Mouse (Mus musculus): ENCODE measurements around the gene Naa50. TPM values are rescaled to one million over a fixed set of nuclear protein-coding genes. Genes with fewer than 3 reads are reported as not detected.

Naa50 gene
- total RNA-seq, 1 experiment, result 72.5 TPM

DNA sequence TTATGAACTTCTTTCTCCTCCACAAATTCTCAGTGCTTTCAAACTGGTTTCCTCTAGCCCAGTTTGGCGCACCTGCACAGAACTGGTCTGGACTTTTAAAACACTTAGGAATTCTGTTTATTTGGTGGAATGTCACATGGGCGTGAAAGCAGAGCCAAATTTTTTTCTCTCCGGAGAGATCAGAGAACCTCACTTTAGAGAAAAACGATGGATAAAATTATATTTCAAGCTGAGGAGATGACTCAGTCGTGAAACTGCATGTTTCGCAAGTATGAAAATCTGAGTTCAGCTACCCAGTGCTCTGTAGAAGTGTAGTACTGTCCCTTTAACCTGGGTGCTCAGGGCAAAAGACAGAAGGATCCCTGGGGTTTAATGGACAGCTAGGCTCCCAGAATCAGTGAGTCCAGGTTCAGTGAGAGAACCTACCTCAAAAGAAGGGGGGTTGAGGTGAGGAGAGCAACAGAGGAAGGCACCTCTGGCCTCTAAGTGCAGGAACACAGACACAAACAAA is 3.1 kb upstream of the Naa50 start:
- no peak overlapping the region for H3K27ac ChIP-seq (ENCODE audit: insufficient read depth, low read depth, low read length, poor library complexity, severe bottlenecking)
- no peaks in the 10 kb centered on the region for H3K9me3 ChIP-seq (ENCODE audit: control insufficient read depth, insufficient read depth, low read depth, low read length)
- in situ Hi-C loops (cut with MboI; ENCODE audit: low sequenced_read_pairs in 2 of 2, unreplicated experiment in 2 of 2), result no loop called here
- H3K4me3 ChIP-seq (ENCODE audit: insufficient read depth in 1 of 2, low read depth in 1 of 2, low read length in 2 of 2, poor library complexity in 1 of 2, severe bottlenecking in 1 of 2), result no peak overlapping the region
- TF ChIP-seq ZC3H11A (IDR thresholded peaks at IDR 0.05; ENCODE audit: borderline replicate concordance, low read depth, low read length) (no peak), CHD2 (IDR thresholded peaks at IDR 0.05; ENCODE audit: low read depth, low read length) (no peak), MAFK (IDR thresholded peaks at IDR 0.05; ENCODE audit: insufficient read depth, low read depth, low read length) (no peak), ZNF384 (IDR thresholded peaks at IDR 0.05; ENCODE audit: low read depth, low read length) (no peak)
- peaks cover 0 to 4% of the 10 kb centered on the region in 2 experiments; a peak in 1 of 4 replicates for H3K4me1 ChIP-seq (ENCODE audit: control insufficient read depth in 2 of 2, insufficient read depth in 2 of 2, low read length in 2 of 2, poor library complexity in 1 of 2)
- no peaks in the 10 kb centered on the region for H3K36me3 ChIP-seq (ENCODE audit: control insufficient read depth, insufficient read depth, low read length, poor library complexity, severe bottlenecking)
- DNase-seq (ENCODE audit: low read depth, low spot score), result no peak
- H3K9ac ChIP-seq (ENCODE audit: insufficient read depth, low read depth, low read length, poor library complexity, severe bottlenecking), result no peak overlapping the region; the same call in 1 of the 2 replicates

DNA sequence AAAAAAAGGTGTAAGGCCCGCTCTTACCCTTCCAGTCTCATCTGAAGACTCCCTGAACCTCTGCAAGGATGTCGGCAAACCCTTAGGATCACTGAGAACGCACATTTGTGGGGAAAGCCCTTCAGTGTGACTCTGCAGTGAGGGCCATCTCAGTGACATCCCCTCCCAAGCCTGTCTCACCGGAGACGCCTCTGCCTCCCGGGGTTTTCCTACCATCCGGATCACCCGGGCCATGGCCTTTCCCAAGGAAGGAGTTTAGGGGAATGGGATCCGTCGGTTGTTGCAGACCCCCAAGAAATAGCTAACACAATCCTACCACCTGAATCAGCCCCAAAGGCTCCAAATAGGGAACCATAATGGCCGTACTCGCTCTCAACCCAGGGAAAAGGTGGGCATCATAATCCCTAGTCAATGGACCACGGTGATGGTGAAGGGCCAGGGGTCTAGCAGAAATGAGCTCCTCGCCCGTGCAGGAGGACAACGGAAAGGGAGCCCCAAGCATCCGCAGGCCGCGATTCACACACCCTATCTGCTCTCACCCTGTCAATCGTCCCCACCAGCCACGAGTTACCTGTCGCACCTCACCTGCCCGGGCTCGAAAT is 1.2 kb upstream of the Naa50 start:
- Histone ChIP-seq H3K27ac (ENCODE audit: insufficient read depth, low read depth, low read length, poor library complexity, severe bottlenecking) (0 out of 2 replicates have a peak overlapping the region, but pooled peaks have one; percentile 28), H3K4me1 (ENCODE audit: control insufficient read depth in 2 of 2, insufficient read depth in 2 of 2, low read length in 2 of 2, poor library complexity in 1 of 2) (peaks cover 3 to 4% of the 10 kb centered on the region in 2 experiments; a peak in 2 of 4 replicates), H3K9ac (ENCODE audit: insufficient read depth, low read depth, low read length, poor library complexity, severe bottlenecking) (peak overlapping the region; percentile 87), H3K36me3 (ENCODE audit: control insufficient read depth, insufficient read depth, low read length, poor library complexity, severe bottlenecking) (no peaks in the 10 kb centered on the region), H3K9me3 (ENCODE audit: control insufficient read depth, insufficient read depth, low read depth, low read length) (no peaks in the 10 kb centered on the region), H3K4me3 (ENCODE audit: insufficient read depth in 1 of 2, low read depth in 1 of 2, low read length in 2 of 2, poor library complexity in 1 of 2, severe bottlenecking in 1 of 2) (peak overlapping the region; percentile 82 to 100)
- TF ChIP-seq ZC3H11A (IDR thresholded peaks at IDR 0.05; ENCODE audit: borderline replicate concordance, low read depth, low read length) (no peak), CHD2 (IDR thresholded peaks at IDR 0.05; ENCODE audit: low read depth, low read length) (no peak), ZNF384 (IDR thresholded peaks at IDR 0.05; ENCODE audit: low read depth, low read length) (no peak), MAFK (IDR thresholded peaks at IDR 0.05; ENCODE audit: insufficient read depth, low read depth, low read length) (no peak), HCFC1 (IDR thresholded peaks at IDR 0.05; ENCODE audit: borderline replicate concordance, insufficient read depth, low read length) (no peak)
- DNase-seq (ENCODE audit: low read depth, low spot score), result no peak
- in situ Hi-C loops (cut with MboI; ENCODE audit: low sequenced_read_pairs in 2 of 2, unreplicated experiment in 2 of 2), result no loop called here

DNA sequence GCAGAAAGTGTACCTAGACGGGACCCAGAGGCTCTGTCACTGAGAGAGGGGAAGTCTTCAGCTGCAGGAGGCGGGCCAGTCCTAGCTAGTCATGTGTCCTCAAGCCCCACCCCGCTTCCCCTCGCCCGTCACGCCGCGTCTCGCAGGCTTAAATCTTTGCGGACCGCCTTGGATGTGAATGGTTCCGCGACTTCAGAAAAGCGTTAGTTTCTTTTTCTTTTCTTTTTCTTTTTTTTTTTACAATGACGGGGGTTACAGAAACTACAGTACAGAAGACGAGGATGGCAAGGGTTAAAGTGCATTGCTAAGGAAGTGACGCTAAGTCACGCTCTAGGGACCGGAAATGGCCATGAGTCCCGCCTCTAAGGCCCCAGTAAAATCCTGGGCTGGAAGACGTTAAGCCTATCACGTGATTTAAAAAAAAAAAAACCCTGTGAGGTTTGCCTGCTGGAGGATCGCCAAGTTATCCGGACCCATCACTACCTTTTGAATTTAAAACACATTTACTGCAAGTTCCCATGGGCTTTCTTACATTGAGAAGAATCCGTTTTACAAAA is 573 bp upstream of the Naa50 start:
- peak overlapping the region; percentile 91 for H3K27ac ChIP-seq (ENCODE audit: insufficient read depth, low read depth, low read length, poor library complexity, severe bottlenecking)
- in situ Hi-C loops (cut with MboI; ENCODE audit: low sequenced_read_pairs in 2 of 2, unreplicated experiment in 2 of 2), result no loop called here
- H3K4me3 ChIP-seq (ENCODE audit: insufficient read depth in 1 of 2, low read depth in 1 of 2, low read length in 2 of 2, poor library complexity in 1 of 2, severe bottlenecking in 1 of 2), result peak overlapping the region; percentile 82 to 100
- TF ChIP-seq HCFC1 (IDR thresholded peaks at IDR 0.05; ENCODE audit: borderline replicate concordance, insufficient read depth, low read length), result no peak
- TF ChIP-seq MAFK (IDR thresholded peaks at IDR 0.05; ENCODE audit: insufficient read depth, low read depth, low read length), result 0 out of 2 replicates have a peak, but pooled peaks have one; percentile 32
- no peak for TF ChIP-seq ZC3H11A (IDR thresholded peaks at IDR 0.05; ENCODE audit: borderline replicate concordance, low read depth, low read length)
- 0 out of 2 replicates have a peak, but pooled peaks have one; percentile 44 for TF ChIP-seq CHD2 (IDR thresholded peaks at IDR 0.05; ENCODE audit: low read depth, low read length)
- TF ChIP-seq ZNF384 (IDR thresholded peaks at IDR 0.05; ENCODE audit: low read depth, low read length), result peak; percentile 99
- peak overlapping the region; percentile 87 for H3K9ac ChIP-seq (ENCODE audit: insufficient read depth, low read depth, low read length, poor library complexity, severe bottlenecking)
- H3K4me1 ChIP-seq (ENCODE audit: control insufficient read depth in 2 of 2, insufficient read depth in 2 of 2, low read length in 2 of 2, poor library complexity in 1 of 2), result peaks cover 3 to 4% of the 10 kb centered on the region in 2 experiments; a peak in 2 of 4 replicates
- peak; percentile 90 for DNase-seq (ENCODE audit: low read depth, low spot score)
- H3K36me3 ChIP-seq (ENCODE audit: control insufficient read depth, insufficient read depth, low read length, poor library complexity, severe bottlenecking), result no peaks in the 10 kb centered on the region
- H3K9me3 ChIP-seq (ENCODE audit: control insufficient read depth, insufficient read depth, low read depth, low read length), result no peaks in the 10 kb centered on the region

DNA sequence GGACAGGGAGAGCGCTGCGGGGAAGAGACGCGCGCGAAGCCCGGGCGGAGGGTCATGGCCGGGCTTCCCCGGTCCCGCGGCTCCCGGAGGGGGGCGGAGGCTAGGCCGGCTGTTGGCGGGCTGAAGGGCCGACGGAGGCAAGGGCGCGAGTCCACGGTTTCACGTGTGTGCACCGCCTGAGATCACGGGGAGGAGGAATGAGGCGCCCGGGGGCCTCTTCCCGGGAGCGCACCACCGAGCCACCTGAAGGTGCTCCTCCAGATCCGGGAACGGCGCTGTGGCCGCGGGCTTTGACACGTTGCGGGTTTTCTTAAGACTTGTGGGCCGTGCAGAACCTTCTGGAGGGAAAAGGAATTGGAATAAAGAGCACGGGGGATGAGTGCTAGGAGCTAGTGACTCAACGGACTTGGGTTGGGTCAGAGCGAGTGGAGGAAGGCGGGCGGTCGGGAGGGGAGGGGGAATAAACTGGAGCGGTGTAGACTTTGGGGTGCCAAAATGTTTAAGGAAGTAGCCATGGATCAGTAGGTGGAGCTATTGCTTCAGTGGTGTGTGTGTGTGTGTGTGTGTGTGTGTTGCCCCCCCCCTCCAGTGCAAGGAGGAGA is 657 bp downstream of the Naa50 start:
- no peaks in the 10 kb centered on the region for H3K36me3 ChIP-seq (ENCODE audit: control insufficient read depth, insufficient read depth, low read length, poor library complexity, severe bottlenecking)
- DNase-seq (ENCODE audit: low read depth, low spot score), result peak; percentile 64
- H3K9me3 ChIP-seq (ENCODE audit: control insufficient read depth, insufficient read depth, low read depth, low read length), result no peaks in the 10 kb centered on the region
- peak overlapping the region; percentile 82 to 100 for H3K4me3 ChIP-seq (ENCODE audit: insufficient read depth in 1 of 2, low read depth in 1 of 2, low read length in 2 of 2, poor library complexity in 1 of 2, severe bottlenecking in 1 of 2)
- H3K27ac ChIP-seq (ENCODE audit: insufficient read depth, low read depth, low read length, poor library complexity, severe bottlenecking), result peak overlapping the region; percentile 97
- in situ Hi-C loops (cut with MboI; ENCODE audit: low sequenced_read_pairs in 2 of 2, unreplicated experiment in 2 of 2), result no loop called here
- TF ChIP-seq ZC3H11A (IDR thresholded peaks at IDR 0.05; ENCODE audit: borderline replicate concordance, low read depth, low read length) (no peak), HCFC1 (IDR thresholded peaks at IDR 0.05; ENCODE audit: borderline replicate concordance, insufficient read depth, low read length) (peak; percentile 44; the same call in 1 of the 2 replicates)
- H3K4me1 ChIP-seq (ENCODE audit: control insufficient read depth in 2 of 2, insufficient read depth in 2 of 2, low read length in 2 of 2, poor library complexity in 1 of 2), result peaks cover 3 to 4% of the 10 kb centered on the region in 2 experiments; a peak in 2 of 4 replicates
- H3K9ac ChIP-seq (ENCODE audit: insufficient read depth, low read depth, low read length, poor library complexity, severe bottlenecking), result peak overlapping the region; percentile 100

All from ES-E14 (cell line).